Mouse (Mus musculus) liver, embryonic 11.5 days (tissue): ENCODE data around the gene Hivep1. TPM values are rescaled to one million over a fixed set of nuclear protein-coding genes. Genes with fewer than 3 reads are reported as not detected.

Source experiments
- ATAC-seq: fragments of 200-750 bp; cut with Nextera tagmentation; replicated peaks from 2 replicates; pipeline ENCODE4 v1.8.0; 2017; ENCODE audit warnings: moderate number of reproducible peaks, mild to moderate bottlenecking, moderate TSS enrichment, moderate library complexity; ENCODE audit not compliant: low FRiP score
- DNase-seq: peaks from one replicate; pipeline ENCODE4 v3.0.0-alpha.2; 2017; ENCODE audit warnings: low spot score
- H3K27ac ChIP-seq: fragments of 300-500 bp; sonication (generic); 2 replicates; pipeline ENCODE4 v1.5.1; 2014; ENCODE audit warnings: mild to moderate bottlenecking, low read depth, low read length, control low read depth
- H3K27me3 ChIP-seq: fragments of 300-500 bp; sonication (generic); replicated peaks from 2 replicates; pipeline ENCODE4 v1.6.1; 2014; ENCODE audit warnings: low read length, mixed read lengths; ENCODE audit not compliant: control insufficient read depth, insufficient read depth
- H3K36me3 ChIP-seq: fragments of 300-500 bp; sonication (generic); 2 replicates; pipeline ENCODE4 v1.6.1; 2014; ENCODE audit warnings: mild to moderate bottlenecking, low read length, moderate library complexity, mixed read lengths; ENCODE audit not compliant: control insufficient read depth, insufficient read depth
- H3K4me1 ChIP-seq: fragments of 300-500 bp; sonication (generic); replicated peaks from 2 replicates; pipeline ENCODE4 v1.6.1; 2014; ENCODE audit warnings: low read length, mixed read lengths; ENCODE audit not compliant: control insufficient read depth, insufficient read depth
- H3K4me2 ChIP-seq: fragments of 300-500 bp; sonication (generic); 2 replicates; pipeline ENCODE4 v1.6.1; 2014; ENCODE audit warnings: mild to moderate bottlenecking, control low read depth, moderate library complexity
- H3K4me3 ChIP-seq: fragments of 300-500 bp; sonication (generic); 2 replicates; pipeline ENCODE4 v1.5.1; 2014; ENCODE audit warnings: low read depth, low read length, control low read depth
- H3K9ac ChIP-seq: fragments of 300-500 bp; sonication (generic); 2 replicates; pipeline ENCODE4 v1.6.1; 2014; ENCODE audit warnings: low read depth, low read length, control low read depth
- H3K9me3 ChIP-seq: fragments of 300-500 bp; sonication (generic); 2 replicates; pipeline ENCODE4 v1.6.1; 2016; ENCODE audit warnings: low read length, inconsistent platforms, mixed read lengths; ENCODE audit not compliant: control insufficient read depth
- WGBS: fragments of 180-500 bp; shearing (Covaris S2); extraction: QIAGEN DNeasy Blood & Tissue Kit; methylation state at CpG from one replicate; pipeline ENCODE4 v1.1.7; 2014; 5-methylcytosine and 5-hydroxymethylcytosine counted together
- polyA plus RNA-seq: library from polyadenylated mRNA; unstranded; fragments of >200 nt; fragmentation: Nextera tagmentation; extraction: Ambion mirVana; gene quantifications from 2 replicates; pipeline ENCODE4 v1.2.1, GENCODE M21; 2014

Gene Hivep1
- polyA plus RNA-seq, 1 experiment from 2014 or later: 6.7 TPM

- Histone ChIP-seq H3K9ac (no peak overlapping the region), H3K9me3 (no peaks in the 10 kb centered on the region), H3K4me1 (peaks cover 14% of the 10 kb centered on the region; the same call in 1 of the 2 replicates), H3K4me2 (no peak overlapping the region), H3K27me3 (no peaks in the 10 kb centered on the region), H3K4me3 (no peak overlapping the region), H3K27ac (no peak overlapping the region), H3K36me3 (no peaks in the 10 kb centered on the region)
- WGBS: 83% methylated on average over 5 of the region's 5 CpGs
- ATAC-seq: no peak
- DNase-seq: no peak
Measured at GRCm38 (mm10) chr13:42112748-42113147, 60.9 kb downstream of the Hivep1 start.

- H3K4me3 ChIP-seq: no peak overlapping the region
- no peak for ATAC-seq
- H3K9ac ChIP-seq: no peak overlapping the region
- no peak overlapping the region for H3K4me2 ChIP-seq
- no peaks in the 10 kb centered on the region for H3K27me3 ChIP-seq
- H3K36me3 ChIP-seq: no peaks in the 10 kb centered on the region
- peaks cover 9% of the 10 kb centered on the region; the same call in 1 of the 2 replicates for H3K4me1 ChIP-seq
- no peak for DNase-seq
- no peak overlapping the region for H3K27ac ChIP-seq
- H3K9me3 ChIP-seq: no peaks in the 10 kb centered on the region
- 88% methylated on average over 7 of the region's 7 CpGs for WGBS
Measured at GRCm38 (mm10) chr13:42113601-42114000, 61.8 kb downstream of the Hivep1 start.

- Histone ChIP-seq H3K36me3 (no peaks in the 10 kb centered on the region), H3K27ac (no peak overlapping the region), H3K4me1 (peaks cover 6% of the 10 kb centered on the region; the same call in 1 of the 2 replicates), H3K9ac (no peak overlapping the region), H3K9me3 (no peaks in the 10 kb centered on the region), H3K27me3 (no peaks in the 10 kb centered on the region), H3K4me3 (no peak overlapping the region), H3K4me2 (no peak overlapping the region)
- DNase-seq: no peak
- 91% methylated on average over 6 of the region's 6 CpGs for WGBS
- no peak for ATAC-seq
Measured at GRCm38 (mm10) chr13:42116301-42116700, 64.5 kb downstream of the Hivep1 start.

GRCm38 (mm10) chr13:42119062-42119461 is 67.2 kb downstream of the Hivep1 start:
- Histone ChIP-seq H3K9me3 (no peaks in the 10 kb centered on the region), H3K27me3 (no peaks in the 10 kb centered on the region), H3K9ac (no peak overlapping the region), H3K4me1 (peaks cover 6% of the 10 kb centered on the region; the same call in 1 of the 2 replicates), H3K27ac (no peak overlapping the region), H3K4me2 (no peak overlapping the region), H3K4me3 (no peak overlapping the region), H3K36me3 (no peaks in the 10 kb centered on the region)
- ATAC-seq (no peak), DNase-seq (no peak)
- 89% methylated on average over 2 of the region's 2 CpGs for WGBS

- Histone ChIP-seq H3K4me2 (no peak overlapping the region), H3K36me3 (no peaks in the 10 kb centered on the region), H3K27ac (no peak overlapping the region), H3K4me1 (no peaks in the 10 kb centered on the region; the same call in 1 of the 2 replicates), H3K9me3 (no peaks in the 10 kb centered on the region), H3K9ac (no peak overlapping the region), H3K4me3 (no peak overlapping the region), H3K27me3 (no peaks in the 10 kb centered on the region)
- 73% methylated on average over 5 of the region's 5 CpGs for WGBS
- no peak for ATAC-seq
- DNase-seq: no peak
Measured at GRCm38 (mm10) chr13:42121106-42121776, 69.4 kb downstream of the Hivep1 start.

GRCm38 (mm10) chr13:42121777-42122682 is 70.2 kb downstream of the Hivep1 start:
- H3K4me2 ChIP-seq: no peak overlapping the region
- no peak overlapping the region for H3K9ac ChIP-seq
- H3K27ac ChIP-seq: no peak overlapping the region
- no peaks in the 10 kb centered on the region for H3K36me3 ChIP-seq
- no peaks in the 10 kb centered on the region for H3K9me3 ChIP-seq
- no peaks in the 10 kb centered on the region for H3K27me3 ChIP-seq
- WGBS: 83% methylated on average over 5 of the region's 5 CpGs
- no peaks in the 10 kb centered on the region; the same call in 1 of the 2 replicates for H3K4me1 ChIP-seq
- no peak overlapping the region for H3K4me3 ChIP-seq
- ATAC-seq: no peak
- DNase-seq: no peak

GRCm38 (mm10) chr13:42144627-42145026 is 92.8 kb downstream of the Hivep1 start:
- ATAC-seq (no peak), DNase-seq (no peak)
- no peak overlapping the region for H3K4me3 ChIP-seq
- H3K4me2 ChIP-seq: no peak overlapping the region
- H3K4me1 ChIP-seq: peaks cover 3% of the 10 kb centered on the region
- H3K36me3 ChIP-seq: no peaks in the 10 kb centered on the region
- H3K9ac ChIP-seq: no peak overlapping the region
- H3K27ac ChIP-seq: no peak overlapping the region
- no peaks in the 10 kb centered on the region for H3K27me3 ChIP-seq
- H3K9me3 ChIP-seq: no peaks in the 10 kb centered on the region
- 70% methylated on average over 3 of the region's 3 CpGs for WGBS

GRCm38 (mm10) chr13:42149328-42150071 is 97.7 kb downstream of the Hivep1 start:
- Histone ChIP-seq H3K27ac (no peak overlapping the region; the same call in 1 of the 2 replicates), H3K36me3 (no peaks in the 10 kb centered on the region; the same call in 1 of the 2 replicates), H3K27me3 (no peaks in the 10 kb centered on the region), H3K9me3 (no peaks in the 10 kb centered on the region), H3K9ac (no peak overlapping the region), H3K4me2 (no peak overlapping the region), H3K4me3 (no peak overlapping the region), H3K4me1 (peaks cover 10% of the 10 kb centered on the region)
- ATAC-seq (no peak), DNase-seq (no peak)
- 40% methylated on average over 9 of the region's 9 CpGs for WGBS
